Mouse (Mus musculus) brain, embryonic 14.5 days (tissue): Measurements from ENCODE around the gene Vav2.

Experiments used
- CTCF ChIP-seq: fragments of 200-500 bp; IDR thresholded peaks from 2 replicates; pipeline ENCODE4 v1.5.1; 2012; ENCODE audit warnings: inconsistent platforms, mild to moderate bottlenecking, moderate library complexity, borderline replicate concordance; ENCODE audit not compliant: insufficient read depth, insufficient read length; ENCODE audit errors: extremely low read depth
- POLR2A ChIP-seq: fragments of 200-500 bp; IDR thresholded peaks from 2 replicates; pipeline ENCODE4 v1.6.1; 2012; ENCODE audit warnings: mild to moderate bottlenecking, inconsistent platforms, borderline replicate concordance; ENCODE audit not compliant: poor library complexity, insufficient read depth, insufficient read length, severe bottlenecking; ENCODE audit errors: extremely low read depth

DNA sequence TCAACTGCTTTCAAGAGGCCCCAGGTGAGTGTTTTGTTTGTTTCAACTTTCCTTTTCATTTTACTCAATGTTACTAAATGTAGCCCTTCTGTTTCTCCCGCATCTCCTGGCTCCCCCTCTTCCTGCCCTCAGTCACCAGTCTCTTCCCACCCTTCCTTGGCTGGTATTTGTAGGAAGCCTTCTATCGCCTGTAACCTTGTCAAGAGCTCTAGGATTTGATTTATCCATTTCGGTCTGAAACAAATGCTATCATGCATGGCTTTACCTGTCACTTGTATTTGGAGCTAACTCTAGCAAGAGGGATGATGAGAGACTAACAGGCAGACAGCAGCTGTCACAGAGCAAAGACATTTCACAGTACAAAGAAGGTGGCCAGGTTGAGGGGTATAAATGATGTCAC lies 18.6 kb downstream of the Vav2 start:
- TF ChIP-seq CTCF (no peak), POLR2A (no peak)
